Mouse (Mus musculus): ENCODE results near the gene Rrh. TPM values are rescaled to one million over a fixed set of nuclear protein-coding genes. Genes with fewer than 3 reads are reported as not detected.

Rrh gene
- polyA plus RNA-seq, 1 experiment from 2014 or later, result 0.05 TPM

- no peak overlapping the region for H3K27ac ChIP-seq (replicated peaks)
- H3K4me1 ChIP-seq (replicated peaks), result peaks cover 19% of the 10 kb centered on the region
- no peak overlapping the region for H3K4me3 ChIP-seq
- H3K9me3 ChIP-seq, result no peaks in the 10 kb centered on the region
- H3K36me3 ChIP-seq, result peaks cover 32% of the 10 kb centered on the region
- no peak overlapping the region for H3K9ac ChIP-seq
- WGBS, result 91% methylated on average over 10 of the region's 10 CpGs
- H3K4me2 ChIP-seq, result no peak overlapping the region
- ATAC-seq (ENCODE audit: low FRiP score, low read depth), result no peak
- no peaks in the 10 kb centered on the region for H3K27me3 ChIP-seq
Observed at GRCm38 (mm10) chr3:129826691-129827090, 4.3 kb upstream of the Rrh start.

- WGBS, result 93% methylated on average over 10 of the region's 10 CpGs
- no peak for ATAC-seq (ENCODE audit: low FRiP score, low read depth)
- no peaks in the 10 kb centered on the region for H3K9me3 ChIP-seq
- H3K27me3 ChIP-seq, result no peaks in the 10 kb centered on the region
- no peak overlapping the region for H3K27ac ChIP-seq (replicated peaks)
- peaks cover 13% of the 10 kb centered on the region for H3K4me1 ChIP-seq (replicated peaks)
- H3K4me3 ChIP-seq, result no peak overlapping the region
- no peak overlapping the region for H3K9ac ChIP-seq
- peaks cover 32% of the 10 kb centered on the region for H3K36me3 ChIP-seq
- H3K4me2 ChIP-seq, result no peak overlapping the region
Observed at GRCm38 (mm10) chr3:129824891-129825290, 2.5 kb upstream of the Rrh start.

GRCm38 (mm10) chr3:129824146-129824545 is 1.8 kb upstream of the Rrh start:
- no peaks in the 10 kb centered on the region for H3K9me3 ChIP-seq
- H3K27me3 ChIP-seq, result no peaks in the 10 kb centered on the region
- no peak overlapping the region for H3K27ac ChIP-seq (replicated peaks)
- no peak for ATAC-seq (ENCODE audit: low FRiP score, low read depth)
- H3K4me1 ChIP-seq (replicated peaks), result peaks cover 6% of the 10 kb centered on the region
- no peak overlapping the region for H3K4me2 ChIP-seq
- WGBS, result 84% methylated on average over 4 of the region's 4 CpGs
- H3K4me3 ChIP-seq, result no peak overlapping the region
- no peak overlapping the region for H3K9ac ChIP-seq
- peaks cover 32% of the 10 kb centered on the region for H3K36me3 ChIP-seq

DNA sequence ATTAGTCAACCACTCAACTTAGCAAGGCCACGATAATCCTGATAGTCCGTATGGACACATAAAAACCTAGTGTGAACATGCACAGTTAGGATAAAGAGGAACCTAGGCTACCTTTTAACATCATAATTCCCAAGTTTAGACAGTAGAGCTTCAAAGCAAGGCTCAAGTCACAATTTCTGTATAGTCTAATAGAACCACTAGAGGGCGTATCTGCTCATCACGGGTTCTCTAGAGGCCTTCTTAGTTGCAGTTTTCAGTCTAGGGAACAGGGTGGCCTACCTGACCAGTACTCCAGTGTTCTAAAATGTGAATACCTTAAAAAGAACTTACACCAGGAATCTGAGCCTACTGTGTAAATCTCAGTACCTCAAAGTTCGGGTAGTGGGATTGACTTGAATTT is 906 bp upstream of the Rrh start:
- Histone ChIP-seq H3K4me3 (no peak overlapping the region), H3K9me3 (no peaks in the 10 kb centered on the region), H3K36me3 (peaks cover 32% of the 10 kb centered on the region), H3K4me1 (replicated peaks) (no peaks in the 10 kb centered on the region), H3K4me2 (no peak overlapping the region), H3K9ac (no peak overlapping the region), H3K27me3 (no peaks in the 10 kb centered on the region), H3K27ac (replicated peaks) (no peak overlapping the region)
- 56% methylated on average over 5 of the region's 5 CpGs for WGBS
- ATAC-seq (ENCODE audit: low FRiP score, low read depth), result 0 out of 2 replicates have a peak, but pooled peaks have one; percentile 48

DNA sequence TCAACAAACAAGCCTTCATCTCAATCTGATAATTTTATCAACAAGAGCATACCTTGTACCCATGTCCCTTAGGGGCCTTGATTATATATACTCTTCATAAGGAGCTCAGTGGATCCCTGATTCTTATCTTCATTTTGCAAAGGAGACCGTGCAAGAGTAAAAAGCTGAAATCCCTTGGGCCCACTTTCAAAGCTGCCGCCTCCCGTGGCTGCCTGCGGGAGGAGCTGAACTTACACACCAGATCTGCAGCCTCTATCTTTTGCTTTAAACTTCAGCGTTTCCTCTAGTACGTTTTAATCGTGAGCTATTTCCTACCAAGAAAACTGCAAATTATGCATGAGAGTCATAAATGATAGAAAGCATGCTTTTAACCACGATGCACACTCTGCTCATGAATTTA is 651 bp downstream of the Rrh start:
- H3K9me3 ChIP-seq, result no peaks in the 10 kb centered on the region
- H3K9ac ChIP-seq, result no peak overlapping the region
- H3K36me3 ChIP-seq, result peaks cover 30% of the 10 kb centered on the region
- no peaks in the 10 kb centered on the region for H3K27me3 ChIP-seq
- WGBS, result 74% methylated on average over 8 of the region's 8 CpGs
- no peak overlapping the region for H3K27ac ChIP-seq (replicated peaks)
- H3K4me1 ChIP-seq (replicated peaks), result no peaks in the 10 kb centered on the region
- no peak overlapping the region for H3K4me2 ChIP-seq
- H3K4me3 ChIP-seq, result no peak overlapping the region
- no peak for ATAC-seq (ENCODE audit: low FRiP score, low read depth)

GRCm38 (mm10) chr3:129820847-129821246 is 1.5 kb downstream of the Rrh start:
- ATAC-seq (ENCODE audit: low FRiP score, low read depth), result no peak
- no peaks in the 10 kb centered on the region for H3K9me3 ChIP-seq
- no peak overlapping the region for H3K9ac ChIP-seq
- peaks cover 23% of the 10 kb centered on the region for H3K36me3 ChIP-seq
- no peak overlapping the region for H3K4me2 ChIP-seq
- no peak overlapping the region for H3K27ac ChIP-seq (replicated peaks)
- H3K27me3 ChIP-seq, result no peaks in the 10 kb centered on the region
- no peaks in the 10 kb centered on the region for H3K4me1 ChIP-seq (replicated peaks)
- H3K4me3 ChIP-seq, result no peak overlapping the region
- 66% methylated on average over 9 of the region's 9 CpGs for WGBS

DNA sequence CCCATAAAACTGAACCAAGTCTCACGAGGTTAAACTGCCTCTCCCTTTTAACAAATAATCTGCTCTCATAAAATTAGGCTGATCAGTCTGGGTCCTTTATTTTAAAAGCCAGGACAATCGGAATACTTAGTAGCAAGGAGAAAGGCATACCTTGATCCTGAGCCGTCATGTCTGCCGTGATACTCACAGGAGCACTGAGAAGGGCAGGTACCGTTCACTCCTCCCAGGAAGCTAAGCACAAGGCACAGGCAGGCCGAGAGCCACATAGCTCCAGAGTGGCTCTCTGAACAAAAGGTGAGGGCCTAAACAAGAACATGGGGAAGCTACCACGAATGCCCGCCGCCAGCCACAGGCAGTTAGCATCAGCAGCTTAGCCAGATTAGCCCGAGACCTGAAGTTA is 18.6 kb downstream of the Rrh start, which contains the start of gene Lrit3:
Gene Lrit3, minus strand, starts transcription at position 266 of the 400 bp plus-strand sequence.
- H3K4me3 ChIP-seq, result no peak within 1 kb of the TSS
- H3K27ac ChIP-seq (replicated peaks), result no peak within 1 kb of the TSS
- no peaks in the 10 kb centered on the region for H3K9me3 ChIP-seq
- WGBS, result 85% methylated on average over 10 of the region's 10 CpGs
- H3K27me3 ChIP-seq, result no peaks in the 10 kb centered on the region
- H3K9ac ChIP-seq, result no peak within 1 kb of the TSS
- H3K4me2 ChIP-seq, result no peak within 1 kb of the TSS
- no peaks in the 10 kb centered on the region for H3K36me3 ChIP-seq
- ATAC-seq (ENCODE audit: low FRiP score, low read depth), result no peak
- no peaks in the 10 kb centered on the region for H3K4me1 ChIP-seq (replicated peaks)

DNA sequence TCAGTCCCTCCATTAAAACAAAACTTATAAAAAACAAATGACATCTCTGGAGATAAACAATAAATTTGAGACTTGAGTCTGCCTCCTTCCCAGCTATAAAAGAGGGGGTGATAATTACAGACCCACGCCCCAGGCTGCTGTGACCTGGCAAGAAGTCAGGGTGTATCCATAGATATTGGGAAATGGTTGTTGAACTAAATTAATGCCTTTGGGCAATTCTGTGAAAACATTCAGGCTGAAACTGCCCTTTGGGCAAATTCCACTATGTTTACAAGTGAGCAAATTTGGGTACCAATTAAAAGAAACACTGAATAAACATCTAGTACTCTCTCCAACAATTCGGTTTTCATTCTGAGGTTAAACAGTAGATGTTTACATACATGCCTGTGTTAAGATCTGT is 23.4 kb downstream of the Rrh start:
- no peak overlapping the region for H3K4me3 ChIP-seq
- H3K4me1 ChIP-seq (replicated peaks), result no peaks in the 10 kb centered on the region
- no peaks in the 10 kb centered on the region for H3K9me3 ChIP-seq
- no peaks in the 10 kb centered on the region for H3K36me3 ChIP-seq
- H3K27me3 ChIP-seq, result no peaks in the 10 kb centered on the region
- no peak for ATAC-seq (ENCODE audit: low FRiP score, low read depth)
- WGBS, result 89% methylated on average over 2 of the region's 2 CpGs
- no peak overlapping the region for H3K9ac ChIP-seq
- H3K4me2 ChIP-seq, result no peak overlapping the region
- H3K27ac ChIP-seq (replicated peaks), result no peak overlapping the region

- WGBS, result 88% methylated on average over 11 of the region's 11 CpGs
- Histone ChIP-seq H3K4me3 (no peak overlapping the region), H3K9ac (no peak overlapping the region), H3K9me3 (no peaks in the 10 kb centered on the region), H3K27ac (replicated peaks) (no peak overlapping the region), H3K4me2 (no peak overlapping the region), H3K36me3 (no peaks in the 10 kb centered on the region), H3K27me3 (no peaks in the 10 kb centered on the region), H3K4me1 (replicated peaks) (no peaks in the 10 kb centered on the region)
- no peak for ATAC-seq (ENCODE audit: low FRiP score, low read depth)
Observed at GRCm38 (mm10) chr3:129798551-129798950, 23.8 kb downstream of the Rrh start.

GRCm38 (mm10) chr3:129797341-129797740 is 25.0 kb downstream of the Rrh start:
- H3K27me3 ChIP-seq, result no peaks in the 10 kb centered on the region
- 81% methylated on average over 5 of the region's 5 CpGs for WGBS
- H3K4me1 ChIP-seq (replicated peaks), result no peaks in the 10 kb centered on the region
- H3K4me2 ChIP-seq, result no peak overlapping the region
- H3K9ac ChIP-seq, result no peak overlapping the region
- H3K4me3 ChIP-seq, result no peak overlapping the region
- H3K27ac ChIP-seq (replicated peaks), result no peak overlapping the region
- no peak for ATAC-seq (ENCODE audit: low FRiP score, low read depth)
- no peaks in the 10 kb centered on the region for H3K9me3 ChIP-seq
- no peaks in the 10 kb centered on the region for H3K36me3 ChIP-seq

GRCm38 (mm10) chr3:129793801-129794200 is 28.6 kb downstream of the Rrh start:
- no peaks in the 10 kb centered on the region for H3K4me1 ChIP-seq (replicated peaks)
- H3K4me3 ChIP-seq, result no peak overlapping the region
- H3K27ac ChIP-seq (replicated peaks), result no peak overlapping the region
- no peak overlapping the region for H3K4me2 ChIP-seq
- H3K9me3 ChIP-seq, result no peaks in the 10 kb centered on the region
- no peak for ATAC-seq (ENCODE audit: low FRiP score, low read depth)
- H3K9ac ChIP-seq, result no peak overlapping the region
- WGBS, result 89% methylated on average over 5 of the region's 5 CpGs
- H3K36me3 ChIP-seq, result no peaks in the 10 kb centered on the region
- H3K27me3 ChIP-seq, result no peaks in the 10 kb centered on the region

- Histone ChIP-seq H3K9me3 (no peaks in the 10 kb centered on the region), H3K4me1 (replicated peaks) (no peaks in the 10 kb centered on the region), H3K27me3 (no peaks in the 10 kb centered on the region), H3K36me3 (no peaks in the 10 kb centered on the region), H3K4me2 (no peak overlapping the region), H3K4me3 (no peak overlapping the region), H3K27ac (replicated peaks) (no peak overlapping the region), H3K9ac (no peak overlapping the region)
- WGBS, result 93% methylated on average over 3 of the region's 3 CpGs
- ATAC-seq (ENCODE audit: low FRiP score, low read depth), result no peak
Observed at GRCm38 (mm10) chr3:129782746-129783145, 39.6 kb downstream of the Rrh start.

- H3K27me3 ChIP-seq, result no peaks in the 10 kb centered on the region
- H3K4me2 ChIP-seq, result no peak overlapping the region
- no peak overlapping the region for H3K9ac ChIP-seq
- no peaks in the 10 kb centered on the region for H3K36me3 ChIP-seq
- WGBS, result 49% methylated on average over 10 of the region's 10 CpGs
- H3K9me3 ChIP-seq, result no peaks in the 10 kb centered on the region
- no peaks in the 10 kb centered on the region for H3K4me1 ChIP-seq (replicated peaks)
- peak; percentile 30; the same call in 1 of the 2 replicates for ATAC-seq (ENCODE audit: low FRiP score, low read depth)
- H3K4me3 ChIP-seq, result no peak overlapping the region
- H3K27ac ChIP-seq (replicated peaks), result no peak overlapping the region
Observed at GRCm38 (mm10) chr3:129781435-129781834, 41.0 kb downstream of the Rrh start.

Data from hindbrain, embryonic 15.5 days (tissue).